Mouse (Mus musculus) heart, embryonic 11.5 days (tissue): ENCODE measurements around the gene Ormdl1. TPM values are rescaled to one million over a fixed set of nuclear protein-coding genes. Genes with fewer than 3 reads are reported as not detected.
A peak's percentile ranks its signal among the peaks of the same experiment; 100 is the strongest.
"Not testable (repeated sequence)": the region's sequence is repeated elsewhere in the genome, so short reads cannot be mapped to it uniquely, and the experiment has no call there.

Source experiments
- ATAC-seq: fragments of 200-750 bp; cut with Nextera tagmentation; replicated peaks from 2 replicates; pipeline ENCODE4 v1.8.0; 2017; ENCODE audit warnings: moderate library complexity; ENCODE audit not compliant: insufficient number of reproducible peaks, low FRiP score, low TSS enrichment
- H3K27ac ChIP-seq: fragments of 300-500 bp; sonication (generic); 2 replicates; pipeline ENCODE4 v1.5.1; 2014; ENCODE audit warnings: mild to moderate bottlenecking, low read depth, low read length
- H3K27me3 ChIP-seq: fragments of 300-500 bp; sonication (generic); 2 replicates; pipeline ENCODE4 v1.6.1; 2014; ENCODE audit warnings: mild to moderate bottlenecking, low read length, mixed read lengths; ENCODE audit not compliant: control insufficient read depth, insufficient read depth
- H3K36me3 ChIP-seq: fragments of 300-500 bp; sonication (generic); 2 replicates; pipeline ENCODE4 v1.6.1; 2014; ENCODE audit warnings: mild to moderate bottlenecking, low read length, moderate library complexity, mixed read lengths; ENCODE audit not compliant: control insufficient read depth, insufficient read depth
- H3K4me1 ChIP-seq: fragments of 300-500 bp; sonication (generic); 2 replicates; pipeline ENCODE4 v1.6.1; 2014; ENCODE audit warnings: low read length; ENCODE audit not compliant: control insufficient read depth, insufficient read depth
- H3K4me2 ChIP-seq: fragments of 300-500 bp; sonication (generic); 2 replicates; pipeline ENCODE4 v1.6.1; 2014; ENCODE audit warnings: mild to moderate bottlenecking, moderate library complexity
- H3K4me3 ChIP-seq: fragments of 300-500 bp; sonication (generic); 2 replicates; pipeline ENCODE4 v1.5.1; 2014; ENCODE audit warnings: low read depth, low read length
- H3K9ac ChIP-seq: fragments of 300-500 bp; sonication (generic); 2 replicates; pipeline ENCODE4 v1.6.1; 2014; ENCODE audit warnings: mild to moderate bottlenecking, low read depth, low read length, moderate library complexity
- H3K9me3 ChIP-seq: fragments of 300-500 bp; sonication (generic); replicated peaks from 2 replicates; pipeline ENCODE4 v1.6.1; 2016; ENCODE audit warnings: low read length; ENCODE audit not compliant: control insufficient read depth
- WGBS: fragments of 180-500 bp; shearing (Covaris S2); extraction: QIAGEN DNeasy Blood & Tissue Kit; methylation state at CpG from one replicate; pipeline ENCODE4 v1.1.7; 2014; ENCODE audit not compliant: insufficient replicate concordance; 5-methylcytosine and 5-hydroxymethylcytosine counted together
- polyA plus RNA-seq: library from polyadenylated mRNA; unstranded; fragments of >200 nt; fragmentation: Nextera tagmentation; extraction: Ambion mirVana; gene quantifications from 2 replicates; pipeline ENCODE4 v1.2.1, GENCODE M21; 2014

Gene Ormdl1
- polyA plus RNA-seq: 51.2 and 58.2 TPM in 2 replicates

DNA sequence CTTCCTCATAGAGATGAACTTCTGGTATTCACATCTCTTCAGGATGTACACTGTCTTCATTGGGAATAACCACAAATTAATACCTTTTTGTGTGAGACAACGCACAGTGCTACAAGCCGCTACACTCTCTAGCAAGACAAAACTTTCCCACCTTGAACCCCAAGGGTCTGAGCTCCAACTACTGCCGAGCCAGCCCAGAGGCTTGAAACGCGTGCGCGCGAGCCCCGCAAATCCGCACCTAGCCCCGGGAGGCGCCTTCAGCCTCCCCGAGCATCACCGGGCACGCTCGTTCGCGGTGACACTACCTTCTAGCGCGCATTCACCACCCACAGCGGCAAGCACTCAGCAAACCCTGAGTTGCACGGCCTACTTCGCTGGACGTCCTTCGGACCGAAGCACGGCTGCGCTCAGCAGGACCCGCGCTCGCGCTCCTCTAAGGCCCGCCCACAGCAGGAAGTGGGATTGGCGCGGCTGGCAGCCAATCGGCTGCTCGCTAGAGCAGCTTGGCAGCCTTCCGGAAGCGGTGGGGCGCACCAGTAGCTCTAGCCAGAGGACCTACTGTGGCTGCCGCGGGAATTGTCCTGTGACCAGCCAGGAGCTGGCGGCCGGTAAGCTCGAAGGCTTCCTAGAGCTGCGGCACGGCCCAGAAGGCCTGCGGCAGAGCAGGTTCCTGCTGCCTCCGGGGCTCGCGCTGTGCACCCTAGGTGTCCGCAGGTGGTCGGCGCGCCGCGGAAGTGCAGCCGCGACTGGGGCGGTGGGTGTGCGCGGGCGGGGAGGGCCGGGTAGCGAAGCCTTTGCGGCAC lies at the start of gene Ormdl1, which contains the start of the genes Pms1 and Gm28778:
Gene Ormdl1 (plus strand): TSS at position 515 of the 803 bp plus-strand sequence.
Gene Pms1 (minus strand): TSS at position 438 of the 803 bp plus-strand sequence.
Gene Gm28778 (plus strand): TSS at position 531 of the 803 bp plus-strand sequence.
- Histone ChIP-seq H3K4me1 (no peaks in the 10 kb centered on the region), H3K9ac (peak within 1 kb of the TSS; percentile 92), H3K4me2 (peak within 1 kb of the TSS; percentile 72), H3K27ac (peak within 1 kb of the TSS; percentile 93), H3K9me3 (no peaks in the 10 kb centered on the region), H3K4me3 (peak within 1 kb of the TSS; percentile 85), H3K27me3 (no peaks in the 10 kb centered on the region), H3K36me3 (no peaks in the 10 kb centered on the region)
- ATAC-seq: peak; percentile 100
- under 1% methylated on average over 66 of the region's 66 CpGs for WGBS

DNA sequence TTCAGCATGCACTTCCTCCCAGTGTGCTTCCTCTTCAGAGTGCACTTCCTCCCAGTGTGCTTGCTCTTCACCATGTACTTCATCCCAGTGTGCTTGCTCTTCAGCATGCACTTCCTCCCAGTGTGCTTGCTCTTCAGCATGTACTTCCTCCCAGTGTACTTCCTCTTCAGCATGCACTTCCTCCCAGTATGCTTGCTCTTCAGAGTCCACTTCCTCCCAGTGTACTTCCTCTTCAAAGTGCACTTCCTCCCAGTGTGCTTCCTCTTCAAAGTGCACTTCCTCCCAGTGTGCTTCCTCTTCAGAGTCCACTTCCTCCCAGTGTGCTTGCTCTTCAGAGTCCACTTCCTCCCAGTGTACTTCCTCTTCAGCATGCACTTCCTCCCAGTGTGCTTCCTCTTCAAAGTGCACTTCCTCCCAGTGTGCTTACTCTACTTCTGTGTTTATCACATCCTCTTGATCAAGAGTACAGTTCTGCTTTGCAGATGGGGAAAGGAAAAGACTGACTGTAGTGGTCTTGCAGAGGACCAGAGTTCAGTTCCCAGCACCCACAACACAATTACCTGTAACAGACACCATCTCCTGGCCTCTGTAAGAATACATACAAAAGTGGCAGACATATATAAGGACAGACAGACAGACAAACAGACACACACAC lies 31.8 kb upstream of the Ormdl1 start:
- not testable (repeated sequence) for H3K9ac ChIP-seq, H3K4me2 ChIP-seq, H3K27me3 ChIP-seq, H3K27ac ChIP-seq, ATAC-seq, H3K4me1 ChIP-seq, H3K36me3 ChIP-seq, H3K4me3 ChIP-seq, H3K9me3 ChIP-seq

DNA sequence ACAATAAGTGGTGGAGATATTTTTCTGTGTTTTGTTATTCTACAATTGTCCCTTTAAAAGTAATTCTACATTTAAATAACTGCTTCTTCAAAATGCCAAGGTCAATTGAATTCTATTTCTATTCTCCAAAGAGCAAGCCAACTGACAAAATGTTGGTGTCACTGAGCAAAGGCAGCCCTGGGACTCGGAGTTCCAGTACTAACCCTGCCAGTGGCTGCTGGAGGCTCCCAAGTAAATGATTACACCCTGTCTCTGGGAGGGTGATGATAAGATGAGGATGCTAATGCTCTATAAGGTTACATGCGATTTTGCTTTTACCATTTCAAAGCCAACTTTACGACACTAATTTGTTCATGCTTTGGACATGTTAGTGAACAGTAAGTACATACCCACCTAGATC lies 27.0 kb upstream of the Ormdl1 start:
- no peaks in the 10 kb centered on the region for H3K4me1 ChIP-seq
- H3K9me3 ChIP-seq: no peaks in the 10 kb centered on the region
- WGBS: 69% methylated on average over 3 of the region's 3 CpGs
- no peak overlapping the region for H3K27ac ChIP-seq
- ATAC-seq: no peak
- H3K4me3 ChIP-seq: no peak overlapping the region
- H3K4me2 ChIP-seq: no peak overlapping the region
- no peak overlapping the region for H3K9ac ChIP-seq
- H3K36me3 ChIP-seq: peaks cover 4% of the 10 kb centered on the region
- H3K27me3 ChIP-seq: no peaks in the 10 kb centered on the region

DNA sequence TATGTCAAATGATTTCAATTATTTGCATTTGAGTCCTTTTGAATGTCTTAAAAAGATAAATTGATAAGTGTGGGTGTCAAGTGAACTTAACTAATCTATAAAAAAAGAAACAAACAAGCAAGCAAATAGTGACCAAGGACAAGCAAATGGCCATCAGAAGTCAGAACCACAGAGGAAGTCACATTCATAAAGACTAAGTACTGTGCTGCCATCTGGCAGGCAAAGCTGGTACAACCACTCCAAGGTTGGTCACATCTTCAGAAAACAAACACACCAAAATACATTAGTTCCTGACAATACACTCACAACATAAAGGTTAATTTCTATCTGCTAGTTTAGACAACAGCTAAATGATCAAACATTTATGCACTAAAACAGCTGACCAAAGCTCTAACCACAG lies 24.2 kb upstream of the Ormdl1 start:
- ATAC-seq: no peak
- Histone ChIP-seq H3K9me3 (no peaks in the 10 kb centered on the region), H3K4me3 (no peak overlapping the region), H3K9ac (no peak overlapping the region), H3K4me1 (no peaks in the 10 kb centered on the region), H3K36me3 (no peaks in the 10 kb centered on the region), H3K4me2 (no peak overlapping the region), H3K27me3 (no peaks in the 10 kb centered on the region), H3K27ac (no peak overlapping the region)

DNA sequence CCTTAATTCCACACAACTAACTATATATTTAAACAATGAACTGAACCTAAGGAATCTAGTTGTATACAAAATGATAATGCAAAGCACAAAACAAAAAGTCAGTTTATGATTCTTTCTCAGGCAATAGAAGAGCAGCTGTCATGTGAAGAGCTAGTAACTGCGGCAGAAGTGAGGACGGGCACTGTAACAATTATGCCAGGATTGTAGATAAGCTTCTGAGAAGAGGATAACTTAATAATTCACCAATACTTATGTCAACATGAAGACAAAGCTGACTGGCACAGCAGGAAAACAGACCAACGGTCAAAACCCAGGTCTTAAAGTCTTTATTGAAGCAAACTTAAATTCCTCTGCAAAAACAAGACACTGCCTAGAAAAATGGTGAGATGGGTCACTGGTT lies 5.7 kb upstream of the Ormdl1 start:
- Histone ChIP-seq H3K27ac (no peak overlapping the region), H3K9ac (no peak overlapping the region), H3K4me1 (no peaks in the 10 kb centered on the region), H3K4me3 (no peak overlapping the region), H3K4me2 (no peak overlapping the region), H3K27me3 (no peaks in the 10 kb centered on the region), H3K9me3 (no peaks in the 10 kb centered on the region), H3K36me3 (no peaks in the 10 kb centered on the region)
- 72% methylated on average over 3 of the region's 3 CpGs for WGBS
- ATAC-seq: no peak

DNA sequence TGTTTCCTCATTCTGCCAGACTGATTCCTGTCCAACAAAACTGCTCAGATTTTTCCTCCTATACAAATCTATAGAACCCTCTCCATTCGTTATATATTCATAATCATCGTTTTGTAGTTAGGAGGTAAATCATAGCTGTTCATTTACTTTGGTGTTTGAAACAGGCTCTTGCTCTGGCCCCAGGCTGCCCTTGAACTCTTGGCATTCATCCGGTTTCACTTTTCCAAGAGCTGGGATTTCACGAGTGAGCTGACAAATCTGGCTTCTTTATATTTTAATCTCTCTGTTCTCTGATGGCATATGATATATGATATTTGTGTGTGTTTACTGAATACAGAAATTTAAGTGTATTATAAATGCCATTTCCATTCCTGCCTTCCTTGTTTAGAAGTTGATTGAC lies 3.6 kb downstream of the Ormdl1 start:
- Histone ChIP-seq H3K27me3 (no peaks in the 10 kb centered on the region), H3K27ac (no peak overlapping the region), H3K9me3 (no peaks in the 10 kb centered on the region), H3K4me3 (no peak overlapping the region), H3K9ac (no peak overlapping the region), H3K4me2 (no peak overlapping the region), H3K4me1 (no peaks in the 10 kb centered on the region), H3K36me3 (no peaks in the 10 kb centered on the region; the same call in 1 of the 2 replicates)
- no peak for ATAC-seq
- 84% methylated on average over 4 of the region's 4 CpGs for WGBS

DNA sequence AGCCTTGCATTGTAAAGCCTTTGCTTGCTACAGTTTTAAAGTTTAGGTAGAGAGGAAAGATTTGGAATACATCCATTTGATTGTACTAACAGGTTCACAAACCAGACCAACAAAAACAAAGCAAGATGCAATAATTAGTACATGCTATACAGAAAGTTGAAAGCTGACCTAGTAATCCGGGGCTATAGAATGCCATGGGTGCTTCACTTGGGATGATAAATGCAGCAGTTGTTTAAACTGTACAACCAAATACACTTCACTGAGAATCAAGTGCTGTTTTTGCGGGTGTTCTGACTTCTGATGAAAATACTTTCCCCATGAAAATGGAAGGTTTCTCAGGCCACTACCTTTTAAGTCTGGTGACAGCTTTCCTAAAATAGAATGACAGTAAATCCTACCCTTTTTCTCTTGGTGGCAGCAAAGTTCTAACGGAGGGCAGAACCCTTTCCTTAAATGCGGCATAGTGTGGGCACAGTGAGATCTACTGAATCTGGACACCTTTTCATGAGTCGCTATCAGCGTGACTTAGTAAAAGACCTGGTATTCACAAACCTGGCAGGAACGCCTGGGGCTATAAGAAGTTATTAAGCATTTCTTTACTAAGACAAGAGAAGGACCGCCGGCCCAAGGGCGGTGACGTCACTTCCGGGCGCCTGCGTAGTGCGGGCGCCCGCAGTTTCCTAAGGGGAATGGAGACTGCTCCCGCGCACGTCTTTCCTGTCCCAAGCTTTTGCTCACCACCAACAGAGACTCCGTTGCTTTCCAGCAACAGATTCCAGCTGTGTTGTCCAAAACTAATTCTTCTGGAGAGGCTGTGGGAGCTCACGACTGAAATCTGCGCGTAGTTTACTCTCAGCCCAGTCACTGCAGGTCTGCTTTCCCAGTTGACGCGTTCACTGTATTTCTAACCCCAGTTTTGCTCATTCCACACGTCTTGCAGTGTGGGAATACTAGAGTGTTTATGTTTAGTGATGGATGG lies 16.4 kb downstream of the Ormdl1 start, which contains the start of gene Osgepl1:
Gene Osgepl1 (plus strand): TSS at position 636 of the 979 bp plus-strand sequence.
- ATAC-seq: peak; percentile 91
- Histone ChIP-seq H3K27ac (peak within 1 kb of the TSS; percentile 91), H3K4me3 (peak within 1 kb of the TSS; percentile 75), H3K36me3 (peaks cover 5% of the 10 kb centered on the region; the same call in 1 of the 2 replicates), H3K9ac (peak within 1 kb of the TSS; percentile 95), H3K4me2 (peak within 1 kb of the TSS; percentile 69), H3K4me1 (peaks cover 3% of the 10 kb centered on the region; the same call in 1 of the 2 replicates), H3K9me3 (no peaks in the 10 kb centered on the region), H3K27me3 (no peaks in the 10 kb centered on the region)
- WGBS: 2% methylated on average over 27 of the region's 27 CpGs

DNA sequence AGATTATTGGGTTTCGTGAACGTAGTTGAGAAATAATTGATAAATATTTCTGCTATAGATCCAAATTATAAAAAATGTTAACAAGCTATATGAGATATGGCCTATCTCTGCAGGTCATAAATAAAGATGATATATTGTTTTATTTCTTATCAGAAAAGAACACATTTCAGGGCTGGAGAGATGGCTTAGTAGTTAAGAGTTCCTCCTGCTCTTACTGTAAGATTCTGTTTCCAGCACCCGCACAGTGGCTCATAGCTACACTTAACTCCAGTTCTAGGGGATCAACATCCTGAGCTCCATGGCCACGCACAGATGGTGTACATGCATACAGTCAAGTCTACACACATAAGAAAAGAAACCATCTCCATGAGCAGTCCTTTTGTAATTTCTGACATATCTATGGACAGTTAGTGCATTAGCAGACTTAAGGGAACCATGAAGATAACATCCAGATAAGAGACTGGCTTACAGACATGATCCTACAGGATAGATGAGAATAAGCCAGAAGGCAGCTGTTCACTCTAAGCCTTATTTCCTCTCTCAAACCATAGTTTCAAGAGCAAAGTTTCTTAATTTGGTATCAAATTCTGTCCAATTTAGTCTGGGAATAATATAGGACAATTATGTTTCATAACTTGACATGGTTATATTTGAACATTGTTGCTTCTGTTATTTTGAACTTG lies 24.9 kb downstream of the Ormdl1 start:
- Histone ChIP-seq H3K36me3 (peaks cover 10% of the 10 kb centered on the region), H3K4me2 (no peak overlapping the region)
- 93% methylated on average over 4 of the region's 4 CpGs for WGBS

More for the DNA sequence above, 24.9 kb downstream of the Ormdl1 start:
- H3K4me1 ChIP-seq: no peaks in the 10 kb centered on the region
- no peak overlapping the region for H3K9ac ChIP-seq
- no peaks in the 10 kb centered on the region for H3K9me3 ChIP-seq
- no peak overlapping the region for H3K27ac ChIP-seq
- ATAC-seq: no peak
- H3K27me3 ChIP-seq: no peaks in the 10 kb centered on the region
- H3K4me3 ChIP-seq: no peak overlapping the region
